Mouse (Mus musculus) heart, postnatal 0 days (tissue): ENCODE measurements around the gene Stum. TPM values are rescaled to one million over a fixed set of nuclear protein-coding genes. Genes with fewer than 3 reads are reported as not detected.
A peak's percentile ranks its signal among the peaks of the same experiment; 100 is the strongest.

Source experiments
- ATAC-seq: fragments of 200-750 bp; cut with Nextera tagmentation; 2 replicates; pipeline ENCODE4 v1.8.0; 2017; ENCODE audit warnings: low read depth, moderate number of reproducible peaks, moderate library complexity; ENCODE audit not compliant: insufficient read depth
- DNase-seq: peaks from one replicate; pipeline ENCODE4 v3.0.0-alpha.2; 2016; ENCODE audit warnings: low spot score
- H3K27ac ChIP-seq: fragments of 300-500 bp; sonication (generic); 2 replicates; pipeline ENCODE4 v1.5.1; 2014; ENCODE audit warnings: low read depth, mild to moderate bottlenecking
- H3K27me3 ChIP-seq: fragments of 300-500 bp; sonication (generic); 2 replicates; pipeline ENCODE4 v1.6.1; 2014; ENCODE audit warnings: low read length, mixed read lengths; ENCODE audit not compliant: control insufficient read depth, insufficient read depth
- H3K36me3 ChIP-seq: fragments of 300-500 bp; sonication (generic); replicated peaks from 2 replicates; pipeline ENCODE4 v1.6.1; 2014; ENCODE audit warnings: low read length, mixed read lengths; ENCODE audit not compliant: control insufficient read depth, insufficient read depth
- H3K4me1 ChIP-seq: fragments of 300-500 bp; sonication (generic); 2 replicates; pipeline ENCODE4 v1.6.1; 2014; ENCODE audit warnings: antibody characterized with exemption; ENCODE audit not compliant: control insufficient read depth, insufficient read depth
- H3K4me2 ChIP-seq: fragments of 300-500 bp; sonication (generic); 2 replicates; pipeline ENCODE4 v1.6.1; 2014; ENCODE audit warnings: low read depth, mild to moderate bottlenecking, low read length, moderate library complexity
- H3K4me3 ChIP-seq: fragments of 300-500 bp; sonication (generic); 2 replicates; pipeline ENCODE4 v1.5.1; 2014; ENCODE audit warnings: low read depth, low read length
- H3K9ac ChIP-seq: fragments of 300-500 bp; sonication (generic); replicated peaks from 2 replicates; pipeline ENCODE4 v1.6.1; 2014; ENCODE audit warnings: low read depth, low read length, mixed read lengths
- H3K9me3 ChIP-seq: fragments of 300-500 bp; sonication (generic); replicated peaks from 2 replicates; pipeline ENCODE4 v1.6.1; 2016; ENCODE audit warnings: low read length; ENCODE audit not compliant: control insufficient read depth
- CTCF ChIP-seq: IDR thresholded peaks from 2 replicates; pipeline ENCODE4 v1.5.1; 2016; ENCODE audit warnings: antibody characterized with exemption, control low read depth, low read depth
- EP300 ChIP-seq: IDR thresholded peaks from 2 replicates; pipeline ENCODE4 v1.6.1; 2016; ENCODE audit warnings: antibody characterized with exemption, low read depth
- WGBS: fragments of 180-500 bp; shearing (Covaris S2); extraction: QIAGEN DNeasy Blood & Tissue Kit; methylation state at CpG from one replicate; pipeline ENCODE4 v1.1.7; 2014; 5-methylcytosine and 5-hydroxymethylcytosine counted together
- polyA plus RNA-seq: library from polyadenylated mRNA; unstranded; fragments of >200 nt; fragmentation: Nextera tagmentation; extraction: Ambion mirVana; gene quantifications from 2 replicates; pipeline ENCODE4 v1.2.1, GENCODE M21; 2015
- total RNA-seq: library from RNA; depleted of rRNA; stranded (reverse); fragments of >200 nt; gene quantifications from 2 replicates; pipeline ENCODE4 v1.2.3, GENCODE M21; 2014; ENCODE audit warnings: low replicate concordance

Stum gene
- total and polyA plus RNA-seq, 2 experiments from 2014 or later, result 0.49 to 11.4 TPM

DNA sequence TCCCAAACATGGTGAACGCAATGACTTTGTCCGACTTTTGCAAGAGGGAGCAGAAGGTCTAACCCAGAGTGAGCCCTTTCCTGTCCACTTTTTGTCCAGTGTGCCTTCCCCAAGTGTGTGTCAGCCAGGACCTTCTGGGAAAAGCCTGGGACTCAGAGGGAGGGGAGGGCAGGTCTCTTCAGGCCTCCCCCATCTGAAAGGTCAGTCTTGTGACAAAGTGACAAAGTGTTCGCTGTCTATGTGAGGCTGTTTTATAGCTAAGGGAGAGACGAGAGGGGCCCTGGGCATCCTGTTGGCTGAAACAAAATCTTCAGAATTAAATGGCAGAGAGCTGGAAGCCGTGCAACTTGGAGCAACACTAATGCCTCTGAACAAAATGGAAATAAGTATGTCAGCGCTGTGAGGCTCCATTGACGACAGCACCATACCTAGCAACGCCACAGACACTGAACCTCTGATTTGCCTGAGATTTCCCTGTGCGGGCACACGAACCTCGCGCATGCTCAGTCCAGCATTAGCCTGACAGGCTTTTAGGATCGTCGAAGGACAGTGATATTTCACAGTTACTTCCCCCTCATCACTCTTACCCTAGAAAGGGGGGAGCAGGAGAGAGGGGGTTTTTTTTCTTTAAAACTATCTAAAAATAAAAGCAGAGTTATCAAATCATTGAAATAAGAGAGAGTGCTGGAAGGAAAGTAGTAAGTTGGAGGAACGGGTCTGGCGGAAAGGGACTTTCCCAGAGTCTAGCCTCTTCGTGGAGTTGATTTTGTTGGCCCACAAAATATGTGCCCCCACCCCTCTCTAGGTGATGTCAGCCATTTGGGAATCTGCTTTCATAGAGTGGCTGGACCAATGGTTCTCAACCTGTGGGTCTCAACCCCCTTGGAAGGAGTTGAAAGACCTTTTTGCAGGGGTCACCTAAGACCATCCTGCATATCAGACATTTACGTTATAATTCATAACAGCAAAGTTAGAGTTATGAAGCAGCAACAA is 75.3 kb downstream of the Stum start:
- ATAC-seq (no peak), DNase-seq (no peak)
- 66% methylated on average over 18 of the region's 18 CpGs for WGBS

DNA sequence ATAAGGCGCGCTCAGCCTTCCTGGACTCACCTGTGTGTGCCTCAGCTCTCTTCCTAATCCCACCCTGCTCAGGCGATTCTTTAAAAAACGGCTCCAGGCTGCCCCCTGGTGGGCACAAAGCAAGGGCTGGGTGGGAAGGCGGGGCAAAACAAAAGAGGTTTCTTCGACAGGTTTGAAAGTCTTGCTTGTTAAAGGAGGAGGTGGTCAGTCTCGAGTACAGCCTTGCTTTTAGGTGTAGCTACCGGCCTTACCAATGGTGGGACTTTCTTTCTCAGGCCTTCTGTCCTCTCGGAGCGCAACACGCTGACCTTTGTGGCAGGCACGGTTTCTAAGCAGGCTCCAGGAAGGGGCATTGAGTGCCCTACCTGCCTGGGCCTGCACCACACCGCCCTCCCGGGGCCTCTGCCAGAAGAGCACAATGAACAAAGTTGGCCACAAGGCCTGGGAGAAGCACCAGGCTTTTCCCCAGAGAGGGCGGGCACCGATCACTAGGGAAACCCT is 76.1 kb downstream of the Stum start:
- Histone ChIP-seq H3K36me3 (no peaks in the 10 kb centered on the region), H3K4me2 (peak overlapping the region; percentile 54), H3K4me3 (peak overlapping the region; percentile 24), H3K9ac (no peak overlapping the region), H3K4me1 (peaks cover 43% of the 10 kb centered on the region), H3K9me3 (no peaks in the 10 kb centered on the region), H3K27me3 (no peaks in the 10 kb centered on the region), H3K27ac (peak overlapping the region; percentile 92)
- TF ChIP-seq EP300 (no peak), CTCF (peak; percentile 75)
- peak; percentile 64 for DNase-seq
- ATAC-seq, result peak; percentile 63
- WGBS, result 20% methylated on average over 16 of the region's 16 CpGs

More for the DNA sequence above, 75.3 kb downstream of the Stum start:
- no peaks in the 10 kb centered on the region for H3K9me3 ChIP-seq
- H3K27ac ChIP-seq, result peak overlapping the region; percentile 61
- TF ChIP-seq CTCF, result no peak
- TF ChIP-seq EP300, result no peak
- no peaks in the 10 kb centered on the region; the same call in 1 of the 2 replicates for H3K36me3 ChIP-seq
- H3K4me3 ChIP-seq, result no peak overlapping the region
- no peak overlapping the region for H3K4me2 ChIP-seq
- no peaks in the 10 kb centered on the region for H3K27me3 ChIP-seq
- peaks cover 38% of the 10 kb centered on the region for H3K4me1 ChIP-seq
- H3K9ac ChIP-seq, result no peak overlapping the region

DNA sequence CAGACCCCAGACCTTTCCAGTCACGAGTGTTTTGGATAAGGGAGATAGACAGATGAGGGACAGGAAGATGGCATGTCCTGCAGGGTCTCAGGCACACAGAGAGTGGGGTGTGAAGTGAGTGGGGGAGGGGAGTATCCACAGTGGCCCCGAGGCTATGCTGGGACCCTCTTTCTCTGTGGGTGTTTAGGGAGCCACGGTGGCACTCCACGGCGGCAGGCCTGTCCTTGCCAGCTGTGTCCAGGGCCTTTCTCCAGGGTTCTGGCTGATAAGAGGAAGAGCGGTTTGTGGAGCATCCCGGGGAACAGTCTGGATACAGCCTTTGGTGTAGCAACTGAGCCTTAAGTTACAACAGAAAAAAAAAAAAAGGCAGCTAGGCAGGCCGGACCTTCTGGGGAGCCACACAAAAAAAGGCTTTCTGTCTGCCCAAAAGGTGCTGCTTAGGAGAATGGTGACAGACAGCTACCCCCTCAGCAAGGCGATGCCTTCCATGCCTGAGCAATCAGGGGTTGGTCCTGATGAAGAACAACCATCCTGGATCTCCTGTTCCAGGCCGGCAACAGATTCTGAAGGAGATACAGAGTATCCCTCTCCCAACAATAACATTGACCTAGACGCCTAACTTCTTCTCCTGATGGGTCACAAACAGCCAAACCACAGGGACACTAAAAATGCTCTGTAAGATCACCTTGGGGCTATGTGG is 76.8 kb downstream of the Stum start:
- Histone ChIP-seq H3K9ac (no peak overlapping the region), H3K4me3 (no peak overlapping the region), H3K27me3 (no peaks in the 10 kb centered on the region), H3K9me3 (no peaks in the 10 kb centered on the region), H3K36me3 (no peaks in the 10 kb centered on the region), H3K4me2 (no peak overlapping the region), H3K27ac (peak overlapping the region; percentile 92), H3K4me1 (peaks cover 49% of the 10 kb centered on the region)
- ATAC-seq (no peak), DNase-seq (no peak)
- WGBS, result 58% methylated on average over 11 of the region's 11 CpGs
- no peak for TF ChIP-seq CTCF

DNA sequence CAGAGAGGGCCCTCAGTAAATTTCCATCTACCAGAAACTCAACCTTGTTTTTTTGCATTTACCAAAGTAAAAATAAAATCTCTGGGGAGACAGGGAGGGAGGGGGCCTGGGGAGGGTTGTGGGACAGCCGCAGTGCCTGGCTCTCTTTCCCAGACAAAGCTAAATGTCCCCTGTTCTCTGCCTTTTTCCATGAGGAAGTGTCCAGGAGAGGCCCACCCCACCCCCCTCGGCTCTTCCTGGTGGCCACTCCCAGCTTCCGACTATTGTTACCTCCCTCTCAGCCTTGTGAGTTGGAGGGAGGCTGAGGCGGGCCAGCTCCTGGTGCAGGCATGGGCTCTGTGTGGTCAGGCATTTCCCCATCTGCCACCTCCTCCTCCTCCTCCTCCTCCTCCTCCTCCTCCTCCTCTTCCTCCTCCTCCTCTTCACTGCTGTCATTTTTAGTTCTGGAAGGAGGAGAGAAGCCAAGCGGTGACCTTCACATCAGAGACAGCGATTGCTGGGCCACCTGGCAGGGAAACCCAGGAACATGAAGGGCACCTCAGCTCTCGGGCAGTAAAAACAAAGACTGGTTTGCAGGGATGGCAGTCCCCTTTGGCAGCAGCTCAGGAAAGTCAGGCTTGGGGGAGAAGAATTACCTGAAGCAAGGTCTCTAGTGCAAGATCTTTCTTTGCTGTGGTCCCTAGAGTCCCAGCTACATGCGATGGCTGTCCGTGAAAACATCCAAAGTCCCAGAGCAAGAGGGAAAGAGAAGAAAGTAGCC is 77.5 kb downstream of the Stum start:
- H3K9me3 ChIP-seq, result no peaks in the 10 kb centered on the region
- no peak for TF ChIP-seq CTCF
- peak; percentile 61; the same call in 1 of the 2 replicates for TF ChIP-seq EP300
- peak; percentile 7; the same call in 1 of the 2 replicates for ATAC-seq

DNA sequence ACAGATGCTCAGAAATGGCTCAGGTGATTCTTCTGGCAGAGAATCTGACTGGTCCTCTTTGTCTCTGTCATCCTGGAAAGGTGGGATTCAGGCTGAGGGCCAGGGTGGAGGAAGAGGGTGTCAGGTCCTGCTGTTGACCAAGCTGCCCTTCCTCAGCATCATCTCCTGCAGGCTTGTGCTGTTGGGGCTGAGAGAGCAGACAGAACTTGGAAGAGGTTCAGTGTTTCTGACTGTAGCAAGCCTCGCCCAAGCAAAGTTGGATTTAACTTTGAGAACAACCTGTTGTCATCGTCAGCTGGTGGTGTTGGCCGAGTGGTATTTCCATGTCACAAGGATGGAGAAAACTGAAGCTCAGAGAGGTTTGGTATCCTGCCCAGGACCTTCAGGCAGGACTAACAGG is 78.6 kb downstream of the Stum start:
- H3K4me2 ChIP-seq, result 0 out of 2 replicates have a peak overlapping the region, but pooled peaks have one; percentile 10
- no peak for DNase-seq
- H3K9me3 ChIP-seq, result no peaks in the 10 kb centered on the region
- no peak overlapping the region for H3K4me3 ChIP-seq
- 53% methylated on average over 3 of the region's 3 CpGs for WGBS
- H3K9ac ChIP-seq, result no peak overlapping the region
- peak overlapping the region; percentile 92 for H3K27ac ChIP-seq
- H3K27me3 ChIP-seq, result no peaks in the 10 kb centered on the region
- ATAC-seq, result no peak
- TF ChIP-seq EP300 (no peak), CTCF (no peak)
- peaks cover 63% of the 10 kb centered on the region for H3K4me1 ChIP-seq
- no peaks in the 10 kb centered on the region for H3K36me3 ChIP-seq

More for the DNA sequence above, 77.5 kb downstream of the Stum start:
- Histone ChIP-seq H3K27me3 (no peaks in the 10 kb centered on the region), H3K27ac (peak overlapping the region; percentile 92), H3K4me3 (no peak overlapping the region), H3K9ac (no peak overlapping the region), H3K4me2 (no peak overlapping the region), H3K4me1 (peaks cover 56% of the 10 kb centered on the region), H3K36me3 (no peaks in the 10 kb centered on the region)
- peak; percentile 74 for DNase-seq
- WGBS, result 62% methylated on average over 9 of the region's 9 CpGs
